Mouse (Mus musculus) bone marrow macrophage, adult 2 months (primary cell): Measurements from ENCODE around the gene Lama1.

ENCODE experiments used
- CTCF ChIP-seq: IDR thresholded peaks from 2 replicates; pipeline ENCODE4 v1.5.1; 2012; ENCODE audit warnings: low read depth, mild to moderate bottlenecking, low read length, moderate library complexity
- POLR2A ChIP-seq: IDR thresholded peaks from 2 replicates; pipeline ENCODE4 v1.6.1; 2012; ENCODE audit warnings: mild to moderate bottlenecking, low read depth, low read length, borderline replicate concordance

- TF ChIP-seq CTCF (no peak), POLR2A (no peak)
Measured at GRCm38 (mm10) chr17:67678576-67678975, 18.5 kb upstream of the Lama1 start.
